Mouse (Mus musculus): ENCODE results near the gene E130218I03Rik.

E130218I03Rik gene

GRCm38 (mm10) chr4:134243516-134244250 lies at the start of gene E130218I03Rik:
TSS of gene E130218I03Rik (plus strand) at chr4:134243662.
- DNase-seq: peak; percentile 8

GRCm38 (mm10) chr4:134199371-134199770 lies 44.1 kb upstream of the E130218I03Rik start:
- no peak for DNase-seq

- DNase-seq: no peak
Measured at GRCm38 (mm10) chr4:134202904-134203303, 40.6 kb upstream of the E130218I03Rik start, which contains the start of gene Gm7534. TSS of gene Gm7534 (minus strand) at chr4:134203004.

GRCm38 (mm10) chr4:134203340-134203896 lies 40.0 kb upstream of the E130218I03Rik start:
- no peak for DNase-seq

- no peak for DNase-seq
Measured at GRCm38 (mm10) chr4:134206488-134207053, 36.9 kb upstream of the E130218I03Rik start.

GRCm38 (mm10) chr4:134222793-134223600 lies 20.5 kb upstream of the E130218I03Rik start:
- no peak for DNase-seq

- DNase-seq: peak; percentile 42
Measured at GRCm38 (mm10) chr4:134227194-134227593, 16.3 kb upstream of the E130218I03Rik start, which contains the start of gene Catsper4. TSS of gene Catsper4 (minus strand) at chr4:134227383.

- no peak for DNase-seq
Measured at GRCm38 (mm10) chr4:134230431-134230830, 13.0 kb upstream of the E130218I03Rik start.

GRCm38 (mm10) chr4:134234876-134235275 lies 8.6 kb upstream of the E130218I03Rik start:
- no peak for DNase-seq

GRCm38 (mm10) chr4:134237582-134238278 lies 5.7 kb upstream of the E130218I03Rik start:
- no peak for DNase-seq

- no peak for DNase-seq
Measured at GRCm38 (mm10) chr4:134238279-134238651, 5.2 kb upstream of the E130218I03Rik start, which contains the start of gene Cnksr1. TSS of gene Cnksr1 (minus strand) at chr4:134238399.

- no peak for DNase-seq
Measured at GRCm38 (mm10) chr4:134238686-134239085, 4.8 kb upstream of the E130218I03Rik start.

- DNase-seq: peak; percentile 99
Measured at GRCm38 (mm10) chr4:134245148-134245843, 1.8 kb downstream of the E130218I03Rik start, which contains the start of gene Zfp593. TSS of gene Zfp593 (minus strand) at chr4:134245592.

- no peak for DNase-seq
Measured at GRCm38 (mm10) chr4:134246256-134246655, 2.8 kb downstream of the E130218I03Rik start.

GRCm38 (mm10) chr4:134246719-134247258 lies 3.3 kb downstream of the E130218I03Rik start, which contains the start of gene Gm30191:
TSS of gene Gm30191 (plus strand) at chr4:134246935.
- DNase-seq: no peak

- DNase-seq: peak; percentile 93
Measured at GRCm38 (mm10) chr4:134249651-134250050, 6.2 kb downstream of the E130218I03Rik start.

GRCm38 (mm10) chr4:134250116-134250929 lies 6.9 kb downstream of the E130218I03Rik start:
- DNase-seq: no peak

- DNase-seq: no peak
Measured at GRCm38 (mm10) chr4:134250930-134251240, 7.4 kb downstream of the E130218I03Rik start.

GRCm38 (mm10) chr4:134251241-134252130 lies 8.0 kb downstream of the E130218I03Rik start:
- peak; percentile 78 for DNase-seq
